Mouse (Mus musculus): ENCODE data around the gene Col25a1.

Col25a1 gene

GRCm38 (mm10) chr3:130313246-130313645 lies 181.9 kb downstream of the Col25a1 start:
- DNase-seq (ENCODE audit: low spot score), result no peak

GRCm38 (mm10) chr3:130327039-130328015 lies 196.0 kb downstream of the Col25a1 start:
- DNase-seq (ENCODE audit: low spot score), result no peak

- DNase-seq (ENCODE audit: low spot score), result no peak
Observed at GRCm38 (mm10) chr3:130328909-130329308, 197.6 kb downstream of the Col25a1 start.

- DNase-seq (ENCODE audit: low spot score), result no peak
Observed at GRCm38 (mm10) chr3:130329833-130330555, 198.7 kb downstream of the Col25a1 start.

GRCm38 (mm10) chr3:130330556-130330950 lies 199.3 kb downstream of the Col25a1 start:
- no peak for DNase-seq (ENCODE audit: low spot score)

GRCm38 (mm10) chr3:130332347-130332913 lies 201.1 kb downstream of the Col25a1 start:
- DNase-seq (ENCODE audit: low spot score), result no peak

GRCm38 (mm10) chr3:130337857-130338256 lies 206.6 kb downstream of the Col25a1 start:
- no peak for DNase-seq (ENCODE audit: low spot score)

- DNase-seq (ENCODE audit: low spot score), result no peak
Observed at GRCm38 (mm10) chr3:130338371-130338770, 207.1 kb downstream of the Col25a1 start.

- no peak for DNase-seq (ENCODE audit: low spot score)
Observed at GRCm38 (mm10) chr3:130350161-130350560, 218.9 kb downstream of the Col25a1 start.

GRCm38 (mm10) chr3:130354399-130355039 lies 223.2 kb downstream of the Col25a1 start:
- DNase-seq (ENCODE audit: low spot score), result no peak

GRCm38 (mm10) chr3:130356575-130357173 lies 225.4 kb downstream of the Col25a1 start:
- DNase-seq (ENCODE audit: low spot score), result no peak

GRCm38 (mm10) chr3:130360813-130361212 lies 229.5 kb downstream of the Col25a1 start:
- no peak for DNase-seq (ENCODE audit: low spot score)

GRCm38 (mm10) chr3:130361922-130362321 lies 230.6 kb downstream of the Col25a1 start:
- no peak for DNase-seq (ENCODE audit: low spot score)

GRCm38 (mm10) chr3:130362797-130363367 lies 231.6 kb downstream of the Col25a1 start:
- no peak for DNase-seq (ENCODE audit: low spot score)

GRCm38 (mm10) chr3:130366917-130367610 lies 235.8 kb downstream of the Col25a1 start:
- DNase-seq (ENCODE audit: low spot score), result no peak

GRCm38 (mm10) chr3:130368352-130368751 lies 237.1 kb downstream of the Col25a1 start:
- no peak for DNase-seq (ENCODE audit: low spot score)

GRCm38 (mm10) chr3:130369113-130369512 lies 237.8 kb downstream of the Col25a1 start:
- no peak for DNase-seq (ENCODE audit: low spot score)

GRCm38 (mm10) chr3:130370167-130370566 lies 238.9 kb downstream of the Col25a1 start:
- no peak for DNase-seq (ENCODE audit: low spot score)

GRCm38 (mm10) chr3:130373145-130373544 lies 241.8 kb downstream of the Col25a1 start:
- no peak for DNase-seq (ENCODE audit: low spot score)

GRCm38 (mm10) chr3:130374620-130375341 lies 243.5 kb downstream of the Col25a1 start:
- DNase-seq (ENCODE audit: low spot score), result no peak

Measured in c-Kit-positive CD71-positive TER-119-positive erythroid progenitor cells, embryonic 14.5 days (primary cell).